Mouse (Mus musculus): ENCODE data around the gene Shc3. TPM values are rescaled to one million over a fixed set of nuclear protein-coding genes. Genes with fewer than 3 reads are reported as not detected.

The Shc3 gene
- total and polyA plus RNA-seq, 2 experiments from 2014 or later = 9.1 to 111 TPM

GRCm38 (mm10) chr13:51573849-51574248 lies 4.6 kb upstream of the Shc3 start:
- Histone ChIP-seq H3K27me3 (ENCODE audit: insufficient read depth, low read length) (no peaks in the 10 kb centered on the region), H3K4me1 (ENCODE audit: insufficient read depth, low read length) (peaks cover 9% of the 10 kb centered on the region), H3K4me3 (ENCODE audit: low read length) (no peak overlapping the region), H3K9me3 (ENCODE audit: low read length) (no peaks in the 10 kb centered on the region), H3K4me2 (ENCODE audit: low read depth, low read length) (peak overlapping the region; percentile 43), H3K9ac (replicated peaks; ENCODE audit: low read length) (0 out of 2 replicates have a peak overlapping the region, but pooled peaks have one; percentile 14), H3K36me3 (ENCODE audit: insufficient read depth, low read length) (no peaks in the 10 kb centered on the region), H3K27ac (peak overlapping the region; percentile 18; the same call in 1 of the 2 replicates)
- peak; percentile 84 for ATAC-seq
- WGBS = 16% methylated on average over 11 of the region's 11 CpGs
- no peak for TF ChIP-seq CTCF (IDR thresholded peaks at IDR 0.05; ENCODE audit: low read depth)
- DNase-seq (ENCODE audit: low spot score) = peak; percentile 77

- no peaks in the 10 kb centered on the region for H3K9me3 ChIP-seq (ENCODE audit: low read length)
- H3K4me2 ChIP-seq (ENCODE audit: low read depth, low read length) = peak overlapping the region; percentile 86
- no peak for ATAC-seq
- TF ChIP-seq CTCF (IDR thresholded peaks at IDR 0.05; ENCODE audit: low read depth) = no peak
- 3% methylated on average over 9 of the region's 9 CpGs for WGBS
- H3K9ac ChIP-seq (replicated peaks; ENCODE audit: low read length) = peak overlapping the region; percentile 50; the same call in 1 of the 2 replicates
- peak overlapping the region; percentile 89 for H3K27ac ChIP-seq
- peak overlapping the region; percentile 66 for H3K4me3 ChIP-seq (ENCODE audit: low read length)
- H3K36me3 ChIP-seq (ENCODE audit: insufficient read depth, low read length) = no peaks in the 10 kb centered on the region
- peak; percentile 52 for DNase-seq (ENCODE audit: low spot score)
- peaks cover 14% of the 10 kb centered on the region for H3K4me1 ChIP-seq (ENCODE audit: insufficient read depth, low read length)
- H3K27me3 ChIP-seq (ENCODE audit: insufficient read depth, low read length) = no peaks in the 10 kb centered on the region
These were observed 892 bp upstream of the Shc3 start for GRCm38 (mm10) chr13:51570111-51570510.

- ATAC-seq = peak; percentile 61
These were observed 458 bp upstream of the Shc3 start for GRCm38 (mm10) chr13:51569685-51570068.

GRCm38 (mm10) chr13:51568501-51568901 lies 718 bp downstream of the Shc3 start:
- Histone ChIP-seq H3K4me2 (ENCODE audit: low read depth, low read length) (peak overlapping the region; percentile 86), H3K4me1 (ENCODE audit: insufficient read depth, low read length) (peaks cover 14% of the 10 kb centered on the region), H3K9ac (replicated peaks; ENCODE audit: low read length) (peak overlapping the region; percentile 60), H3K27ac (peak overlapping the region; percentile 90), H3K27me3 (ENCODE audit: insufficient read depth, low read length) (no peaks in the 10 kb centered on the region), H3K9me3 (ENCODE audit: low read length) (no peaks in the 10 kb centered on the region), H3K4me3 (ENCODE audit: low read length) (peak overlapping the region; percentile 66), H3K36me3 (ENCODE audit: insufficient read depth, low read length) (no peaks in the 10 kb centered on the region)
- no peak for TF ChIP-seq CTCF (IDR thresholded peaks at IDR 0.05; ENCODE audit: low read depth)
- DNase-seq (ENCODE audit: low spot score) = peak; percentile 65
- 0 out of 2 replicates have a peak, but pooled peaks have one; percentile 1 for ATAC-seq
- 1% methylated on average over 13 of the region's 13 CpGs for WGBS

More at GRCm38 (mm10) chr13:51569685-51570068, 458 bp upstream of the Shc3 start:
- no peaks in the 10 kb centered on the region for H3K9me3 ChIP-seq (ENCODE audit: low read length)
- peak; percentile 53 for DNase-seq (ENCODE audit: low spot score)
- no peaks in the 10 kb centered on the region for H3K36me3 ChIP-seq (ENCODE audit: insufficient read depth, low read length)
- peaks cover 14% of the 10 kb centered on the region for H3K4me1 ChIP-seq (ENCODE audit: insufficient read depth, low read length)
- H3K4me2 ChIP-seq (ENCODE audit: low read depth, low read length) = peak overlapping the region; percentile 86
- H3K27me3 ChIP-seq (ENCODE audit: insufficient read depth, low read length) = no peaks in the 10 kb centered on the region
- TF ChIP-seq CTCF (IDR thresholded peaks at IDR 0.05; ENCODE audit: low read depth) = no peak
- peak overlapping the region; percentile 66 for H3K4me3 ChIP-seq (ENCODE audit: low read length)
- H3K27ac ChIP-seq = peak overlapping the region; percentile 89
- H3K9ac ChIP-seq (replicated peaks; ENCODE audit: low read length) = peak overlapping the region; percentile 50; the same call in 1 of the 2 replicates
- WGBS = 0% methylated on average over 7 of the region's 7 CpGs

- Histone ChIP-seq H3K4me1 (ENCODE audit: insufficient read depth, low read length) (peaks cover 14% of the 10 kb centered on the region), H3K36me3 (ENCODE audit: insufficient read depth, low read length) (no peaks in the 10 kb centered on the region), H3K27ac (peak overlapping the region; percentile 90), H3K9me3 (ENCODE audit: low read length) (no peaks in the 10 kb centered on the region), H3K27me3 (ENCODE audit: insufficient read depth, low read length) (no peaks in the 10 kb centered on the region), H3K9ac (replicated peaks; ENCODE audit: low read length) (peak overlapping the region; percentile 60), H3K4me2 (ENCODE audit: low read depth, low read length) (peak overlapping the region; percentile 86), H3K4me3 (ENCODE audit: low read length) (peak overlapping the region; percentile 66)
- no peak for TF ChIP-seq CTCF (IDR thresholded peaks at IDR 0.05; ENCODE audit: low read depth)
- under 1% methylated on average over 38 of the region's 38 CpGs for WGBS
- no peak for ATAC-seq
- DNase-seq (ENCODE audit: low spot score) = peak; percentile 49
These were observed 1.8 kb downstream of the Shc3 start for GRCm38 (mm10) chr13:51567411-51567851.

- Histone ChIP-seq H3K36me3 (ENCODE audit: insufficient read depth, low read length) (no peaks in the 10 kb centered on the region), H3K27ac (peak overlapping the region; percentile 90; the same call in 1 of the 2 replicates), H3K9ac (replicated peaks; ENCODE audit: low read length) (peak overlapping the region; percentile 60), H3K9me3 (ENCODE audit: low read length) (no peaks in the 10 kb centered on the region), H3K4me1 (ENCODE audit: insufficient read depth, low read length) (peaks cover 14% of the 10 kb centered on the region), H3K4me3 (ENCODE audit: low read length) (peak overlapping the region; percentile 66), H3K4me2 (ENCODE audit: low read depth, low read length) (peak overlapping the region; percentile 86), H3K27me3 (ENCODE audit: insufficient read depth, low read length) (no peaks in the 10 kb centered on the region)
- no peak for TF ChIP-seq CTCF (IDR thresholded peaks at IDR 0.05; ENCODE audit: low read depth)
- under 1% methylated on average over 38 of the region's 42 CpGs for WGBS
- ATAC-seq (no peak), DNase-seq (ENCODE audit: low spot score) (no peak)
These were observed 2.2 kb downstream of the Shc3 start for GRCm38 (mm10) chr13:51567078-51567395.

GRCm38 (mm10) chr13:51566371-51567077 lies 2.7 kb downstream of the Shc3 start:
- H3K9me3 ChIP-seq (ENCODE audit: low read length) = no peaks in the 10 kb centered on the region
- H3K9ac ChIP-seq (replicated peaks; ENCODE audit: low read length) = peak overlapping the region; percentile 60
- H3K36me3 ChIP-seq (ENCODE audit: insufficient read depth, low read length) = no peaks in the 10 kb centered on the region
- peak; percentile 8 for DNase-seq (ENCODE audit: low spot score)
- no peaks in the 10 kb centered on the region for H3K27me3 ChIP-seq (ENCODE audit: insufficient read depth, low read length)
- no peak overlapping the region; the same call in 1 of the 2 replicates for H3K27ac ChIP-seq
- H3K4me2 ChIP-seq (ENCODE audit: low read depth, low read length) = peak overlapping the region; percentile 86
- no peak for ATAC-seq
- 4% methylated on average over 22 of the region's 22 CpGs for WGBS
- H3K4me1 ChIP-seq (ENCODE audit: insufficient read depth, low read length) = peaks cover 14% of the 10 kb centered on the region
- no peak; the same call in 1 of the 2 replicates for TF ChIP-seq CTCF (IDR thresholded peaks at IDR 0.05; ENCODE audit: low read depth)
- H3K4me3 ChIP-seq (ENCODE audit: low read length) = peak overlapping the region; percentile 66
